ENCODE assay signal across 7 mouse cellular contexts in the genomic region with DNA sequence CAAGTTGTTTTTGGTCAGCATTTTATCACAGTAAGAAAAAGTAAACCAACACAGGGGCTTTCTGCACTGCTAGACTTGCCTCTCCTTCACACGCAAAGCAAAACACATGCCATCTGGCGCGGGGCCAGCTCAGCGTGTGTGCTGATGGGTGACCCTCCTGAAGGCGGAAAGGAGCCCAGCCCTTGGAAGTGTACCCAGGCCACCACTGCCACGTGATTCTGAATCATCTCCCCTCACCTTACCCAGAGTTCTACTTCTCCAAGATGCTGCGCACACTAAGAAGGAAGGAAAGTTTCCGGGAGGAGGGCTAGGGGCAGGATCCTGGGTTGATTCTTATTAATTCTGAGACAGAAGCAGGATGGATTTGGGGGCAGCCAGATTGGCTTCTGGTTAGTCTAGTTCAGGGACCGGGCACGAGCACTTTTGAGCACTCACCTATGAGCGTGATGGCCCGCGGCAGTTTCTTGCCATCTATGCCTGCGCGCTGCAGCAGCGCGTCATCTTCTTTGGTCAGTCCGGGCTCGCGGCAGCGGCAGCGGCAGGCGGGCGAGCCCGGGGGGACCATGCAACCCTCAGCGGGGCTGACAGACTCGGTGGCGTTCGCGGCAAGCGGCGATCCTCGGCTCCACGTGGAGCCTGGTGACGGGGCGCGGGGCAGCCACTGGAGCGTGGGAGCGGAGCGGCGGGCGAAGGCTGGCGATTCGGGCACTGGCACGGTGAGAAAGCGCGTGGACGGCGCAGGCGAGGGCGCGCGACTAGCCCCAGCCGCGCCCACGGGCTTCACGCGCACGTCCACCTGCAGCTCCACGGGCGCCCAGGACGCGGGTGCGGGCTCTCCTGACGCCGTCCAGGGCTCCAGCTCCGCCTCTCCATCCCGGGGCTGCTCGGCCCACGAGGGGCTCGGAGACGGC. TPM values are rescaled to one million over a fixed set of nuclear protein-coding genes. Genes with fewer than 3 reads are reported as not detected.
DNase-seq lines count a peak whose midpoint lies in the region; ATAC-seq and TF ChIP-seq lines count a peak whose summit lies in the region.

No protein-coding gene starts in this region.

- no peak for TF ChIP-seq CTCF in G1E (IDR thresholded peaks at IDR 0.05; ENCODE audit: low read depth, low read length)
- no peak for TF ChIP-seq CTCF in testis, adult 2 months (IDR thresholded peaks at IDR 0.05; ENCODE audit: control insufficient read depth, insufficient read depth, insufficient replicate concordance, low read depth, low read length)

- WGBS in embryonic facial prominence, embryonic 12.5 days: 2% methylated on average over 70 of the region's 72 CpGs
- 2% methylated on average over 69 of the region's 72 CpGs for WGBS in midbrain, embryonic 10.5 days

- DNase-seq in CD4-positive helper T cell, adult 2 months (ENCODE audit: low read depth, low spot score): peak; percentile 31
- DNase-seq in G1E (ENCODE audit: low spot score): no peak
- DNase-seq in heart, postnatal 10 days: peak; percentile 50 to 66
- DNase-seq in kidney, postnatal 4 days: peak; percentile 73 to 81
- DNase-seq in midbrain, embryonic 10.5 days (ENCODE audit: low spot score): peak; percentile 62

- peak overlapping the region; percentile 99 for H3K4me2 ChIP-seq in embryonic facial prominence, embryonic 12.5 days (replicated peaks)

- peak overlapping the region; percentile 67 for H3K4me3 ChIP-seq in G1E (ENCODE audit: low read depth, low read length)
- H3K4me3 ChIP-seq in embryonic facial prominence, embryonic 12.5 days: peak overlapping the region; percentile 50
- H3K4me3 ChIP-seq in midbrain, embryonic 10.5 days: peak overlapping the region; percentile 69
- H3K4me3 ChIP-seq in testis, adult 2 months (ENCODE audit: control insufficient read depth, low read depth, low read length): peak overlapping the region; percentile 65

- H3K9ac ChIP-seq in embryonic facial prominence, embryonic 12.5 days: peak overlapping the region; percentile 59

- no peak overlapping the region for H3K27ac ChIP-seq in embryonic facial prominence, embryonic 12.5 days
- H3K27ac ChIP-seq in midbrain, embryonic 10.5 days (replicated peaks): peak overlapping the region; percentile 25
- H3K27ac ChIP-seq in testis, adult 2 months (ENCODE audit: control insufficient read depth, insufficient read depth, low read depth, low read length): no peak overlapping the region

- intact Hi-C loops in heart, postnatal 10 days (cut with DNase I): no loop called here

- peaks cover 20% of the 10 kb centered on the region for H3K36me3 ChIP-seq in G1E (replicated peaks)
- no peaks in the 10 kb centered on the region; the same call in 1 of the 2 replicates for H3K36me3 ChIP-seq in embryonic facial prominence, embryonic 12.5 days
- H3K36me3 ChIP-seq in midbrain, embryonic 10.5 days: 0 out of 2 replicates have a peak, but pooled peaks cover 3% of the 10 kb centered on the region
- no peaks in the 10 kb centered on the region for H3K36me3 ChIP-seq in testis, adult 2 months (ENCODE audit: control insufficient read depth, insufficient read depth, low read length)

- no peaks in the 10 kb centered on the region; the same call in 1 of the 2 replicates for H3K9me3 ChIP-seq in G1E (replicated peaks)
- H3K9me3 ChIP-seq in embryonic facial prominence, embryonic 12.5 days: no peaks in the 10 kb centered on the region
- no peaks in the 10 kb centered on the region for H3K9me3 ChIP-seq in midbrain, embryonic 10.5 days (replicated peaks)

- peaks cover 51% of the 10 kb centered on the region for H3K27me3 ChIP-seq in G1E (ENCODE audit: insufficient read depth, low read length)
- H3K27me3 ChIP-seq in embryonic facial prominence, embryonic 12.5 days: peaks cover 79% of the 10 kb centered on the region
- H3K27me3 ChIP-seq in midbrain, embryonic 10.5 days (ENCODE audit: low read depth, poor library complexity, severe bottlenecking): peaks cover 90% of the 10 kb centered on the region
- no peaks in the 10 kb centered on the region for H3K27me3 ChIP-seq in testis, adult 2 months (ENCODE audit: control insufficient read depth, insufficient read depth, low read length)

- no peak for TF ChIP-seq POLR2A in testis, adult 2 months (IDR thresholded peaks at IDR 0.05; ENCODE audit: control insufficient read depth, low read depth, low read length)

- no peak for ATAC-seq in G1E (ENCODE audit: extremely low read depth, insufficient number of reproducible peaks, low FRiP score, poor library complexity, severe bottlenecking)
- ATAC-seq in embryonic facial prominence, embryonic 12.5 days (ENCODE audit: insufficient number of reproducible peaks, insufficient read depth, low FRiP score, low TSS enrichment): peak; percentile 73; the same call in 1 of the 2 replicates

- peaks cover 19% of the 10 kb centered on the region for H3K4me1 ChIP-seq in G1E (ENCODE audit: insufficient read depth, low read depth, low read length)
- H3K4me1 ChIP-seq in embryonic facial prominence, embryonic 12.5 days: peaks cover 15% of the 10 kb centered on the region
- H3K4me1 ChIP-seq in midbrain, embryonic 10.5 days: peaks cover 19% of the 10 kb centered on the region
- peaks cover 16% of the 10 kb centered on the region for H3K4me1 ChIP-seq in testis, adult 2 months (ENCODE audit: control insufficient read depth, insufficient read depth, low read length)

RNA-seq across cellular contexts. Expression of gene Klrg2, which starts 0.8 kb away (rescaled TPM):
- total RNA-seq in G1E (2014; fragmentation: Nextera tagmentation) (not detected in 2 replicates), G1E (2017) (0.05 and 0.06 TPM in 2 replicates)
- polyA plus RNA-seq in G1E (2012): 0.01 TPM in 1 of 2 replicates, not detected in the other
- 0.34 and 0.61 TPM in 2 replicates for polyA plus RNA-seq in embryonic facial prominence, embryonic 12.5 days (2016; fragmentation: Nextera tagmentation; extraction: Ambion mirVana)
- total RNA-seq in heart, postnatal 10 days (2021): under 1 TPM; 0.62 to 0.74 TPM
- 0.14 TPM in 1 of 2 replicates, not detected in the other for polyA plus RNA-seq in midbrain, embryonic 10.5 days (2016; fragmentation: Nextera tagmentation; extraction: Ambion mirVana)
- polyA plus RNA-seq in testis, adult 2 months (2012; rRNA removed): 0.64 and 0.86 TPM in 2 replicates

RNA-seq across cellular contexts. Expression of gene Clec2l, which starts 26.7 kb away (rescaled TPM):
- total RNA-seq in G1E (2014; fragmentation: Nextera tagmentation) (not detected in 2 replicates), G1E (2017) (not detected in 2 replicates)
- polyA plus RNA-seq in G1E (2012): not detected in 2 replicates
- polyA plus RNA-seq in embryonic facial prominence, embryonic 12.5 days (2016; fragmentation: Nextera tagmentation; extraction: Ambion mirVana): 2.8 and 5.2 TPM in 2 replicates
- 1 to 10 TPM; 2.8 to 3.3 TPM for total RNA-seq in heart, postnatal 10 days (2021)
- 1.1 and 1.3 TPM in 2 replicates for polyA plus RNA-seq in midbrain, embryonic 10.5 days (2016; fragmentation: Nextera tagmentation; extraction: Ambion mirVana)
- polyA plus RNA-seq in testis, adult 2 months (2012; rRNA removed): 0.41 and 0.61 TPM in 2 replicates
